Mouse (Mus musculus) lung, postnatal 0 days (tissue): ENCODE results near the gene Dpp8.

ENCODE experiments used
- CTCF ChIP-seq: IDR thresholded peaks from 2 replicates; pipeline ENCODE4 v1.5.1; 2016; ENCODE audit warnings: antibody characterized with exemption, mild to moderate bottlenecking
- EP300 ChIP-seq: IDR thresholded peaks from 2 replicates; pipeline ENCODE4 v1.6.1; 2016; ENCODE audit warnings: antibody characterized with exemption, mild to moderate bottlenecking, control low read depth

DNA sequence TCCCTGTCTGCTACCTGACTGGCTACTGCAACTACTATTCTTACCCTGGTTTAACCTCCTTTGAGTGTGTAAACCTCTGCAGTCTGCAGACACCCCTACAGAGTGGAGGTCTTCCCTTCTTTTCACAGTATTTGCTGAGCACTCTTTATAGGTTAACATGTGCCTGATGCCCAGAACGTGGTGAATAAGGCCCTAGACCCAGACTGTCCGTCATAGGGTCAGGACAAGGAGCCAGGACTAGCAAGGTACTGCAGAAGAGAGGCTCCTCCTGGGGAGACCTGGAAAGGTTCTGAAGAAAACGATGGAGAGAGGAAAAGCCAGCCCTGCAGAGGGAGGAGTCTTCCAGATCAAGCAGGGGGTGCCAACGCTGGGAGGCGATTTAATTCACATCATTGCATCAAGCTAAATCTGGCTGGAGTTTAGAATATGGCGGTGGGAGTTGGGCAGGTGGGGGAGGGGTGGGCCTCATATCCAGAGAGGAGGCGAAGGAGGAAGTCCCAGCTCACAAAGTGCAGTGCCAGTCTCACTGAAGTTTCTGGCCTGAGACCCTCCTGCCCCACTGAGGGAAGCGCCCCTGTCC, 71.0 kb downstream of the Dpp8 start:
- no peak for TF ChIP-seq CTCF
- no peak for TF ChIP-seq EP300
